Comparison of ENCODE assay signal across 16 mouse cellular contexts in the genomic region with DNA sequence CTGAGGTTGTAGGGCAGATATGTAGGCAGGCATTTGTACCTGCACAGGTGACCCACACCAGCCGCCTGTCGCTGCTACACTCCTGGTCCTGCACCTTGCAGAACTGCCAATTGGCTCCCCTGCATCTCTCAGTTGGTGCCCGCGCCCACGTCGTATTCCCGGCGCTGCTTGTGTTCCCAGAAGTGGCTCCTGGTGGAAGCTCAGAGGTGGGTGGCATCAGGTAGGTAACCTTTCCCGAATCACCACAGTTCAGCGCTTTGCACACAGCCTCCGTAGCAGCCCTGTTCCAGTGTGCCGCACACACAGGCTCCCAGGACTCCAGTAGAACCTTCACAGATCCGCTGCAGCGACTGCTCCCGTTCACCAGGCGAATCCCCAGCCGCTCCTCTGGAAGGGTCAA. TPM values are rescaled to one million over a fixed set of nuclear protein-coding genes. Genes with fewer than 3 reads are reported as not detected.
"Had no signal": no experiment of that assay in that cellular context is flagged by ENCODE, and none has a peak within 500 bp of the region (broad histone marks: within the 10 kb centered on the region; RNA-seq: fewer than 3 reads in every experiment).

No protein-coding gene starts in this region.

- H3K9me3 ChIP-seq: limb, embryonic 12.5 days; neural tube, embryonic 15.5 days; stomach, embryonic 15.5 days had no signal

- H3K4me1 ChIP-seq: stomach, embryonic 15.5 days had no signal

- H3K36me3 ChIP-seq: limb, embryonic 12.5 days; neural tube, embryonic 15.5 days; stomach, embryonic 15.5 days had no signal

- H3K27ac ChIP-seq: limb, embryonic 12.5 days; liver, embryonic 14.5 days; neural tube, embryonic 15.5 days; stomach, embryonic 15.5 days had no signal

- H3K4me3 ChIP-seq: limb, embryonic 12.5 days; myocyte; neural tube, embryonic 15.5 days; stomach, embryonic 15.5 days had no signal

- H3K27me3 ChIP-seq: limb, embryonic 12.5 days; neural tube, embryonic 15.5 days; stomach, embryonic 15.5 days had no signal

- DNase-seq: kidney, adult 2 months; kidney, postnatal 25 days; layer of hippocampus, adult 9-11 months; liver; lung, adult 18-20 months; midbrain, embryonic 14.5 days; right cerebral cortex, postnatal 4 days; spleen, adult 18-20 months; thymus, postnatal 36 days had no signal

RNA-seq across cellular contexts. Expression of gene Cd6, which starts 30.7 kb away (rescaled TPM):
- polyA plus RNA-seq: kidney, embryonic 16.5 days; limb, embryonic 12.5 days; liver, embryonic 14.5 days; midbrain, embryonic 14.5 days; myocyte; neural tube, embryonic 11.5 days; neural tube, embryonic 15.5 days had no signal
